Mouse (Mus musculus): ENCODE data around the gene Rgr.

- TF ChIP-seq CTCF (conservative IDR thresholded peaks at IDR 0.05; ENCODE audit: low read length) (no peak), POU5F1 (IDR thresholded peaks at IDR 0.05; ENCODE audit: borderline replicate concordance, low read length) (no peak)
Measured at GRCm38 (mm10) chr14:37048914-37049410, at the start of gene Rgr.

All from E14TG2a.4 (cell line).